Mouse (Mus musculus): ENCODE results near the gene C1s2.
"Not testable (repeated sequence)": the region's sequence is repeated elsewhere in the genome, so short reads cannot be mapped to it uniquely, and the experiment has no call there.

The C1s2 gene

DNA sequence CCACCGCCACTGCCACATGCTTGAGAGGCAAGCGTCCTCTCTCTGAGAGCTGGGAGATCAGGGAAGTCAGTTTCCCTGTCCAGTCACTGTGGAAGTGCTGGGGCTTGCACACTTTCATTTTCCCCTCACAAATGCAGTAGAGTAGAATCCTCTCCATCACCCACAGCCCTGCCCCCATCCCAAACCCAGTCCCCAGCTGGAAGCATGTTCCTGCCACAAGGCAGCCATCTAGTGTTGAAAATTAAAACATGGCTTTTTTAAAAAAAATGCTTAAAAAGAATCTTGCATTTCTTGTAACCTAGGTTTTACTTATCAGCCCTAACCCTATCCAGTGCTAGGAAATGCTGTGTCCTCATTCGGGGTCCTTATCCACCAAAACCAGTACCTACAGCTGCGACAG lies 4.2 kb upstream of the C1s2 start:
- DNase-seq (ENCODE audit: low spot score in 2 of 2): no peak

DNA sequence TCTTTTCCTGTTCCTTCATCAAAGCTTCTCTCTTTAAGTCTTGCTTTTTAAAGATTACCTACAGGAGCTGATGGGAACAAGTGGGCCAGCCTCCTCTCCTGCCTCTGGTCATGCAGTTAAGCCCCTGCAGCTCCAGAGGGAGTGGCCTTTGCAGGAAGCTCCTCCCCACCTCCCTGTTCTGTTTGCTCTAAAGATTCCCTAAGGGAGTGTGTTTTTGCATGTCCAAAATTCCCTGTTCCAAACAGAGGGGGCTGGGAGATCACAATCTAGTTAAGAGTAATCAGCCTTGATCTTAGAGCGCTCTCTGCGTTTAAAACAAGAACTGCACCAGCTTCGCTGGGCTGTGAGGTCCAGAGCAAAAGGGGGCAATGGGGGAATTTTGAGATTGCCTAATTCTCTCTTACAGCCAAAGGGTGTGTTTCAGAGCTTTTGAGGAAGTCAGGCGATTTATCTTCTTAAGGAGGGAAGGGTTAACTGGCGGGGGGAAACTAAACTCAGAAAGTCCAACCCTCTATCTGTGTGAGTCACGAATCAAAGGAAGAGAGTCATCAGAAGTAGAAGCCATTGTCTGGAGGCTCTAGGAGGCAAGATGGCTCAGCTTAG lies 1.1 kb upstream of the C1s2 start:
- not testable (repeated sequence) for DNase-seq (ENCODE audit: low spot score in 2 of 2)

DNA sequence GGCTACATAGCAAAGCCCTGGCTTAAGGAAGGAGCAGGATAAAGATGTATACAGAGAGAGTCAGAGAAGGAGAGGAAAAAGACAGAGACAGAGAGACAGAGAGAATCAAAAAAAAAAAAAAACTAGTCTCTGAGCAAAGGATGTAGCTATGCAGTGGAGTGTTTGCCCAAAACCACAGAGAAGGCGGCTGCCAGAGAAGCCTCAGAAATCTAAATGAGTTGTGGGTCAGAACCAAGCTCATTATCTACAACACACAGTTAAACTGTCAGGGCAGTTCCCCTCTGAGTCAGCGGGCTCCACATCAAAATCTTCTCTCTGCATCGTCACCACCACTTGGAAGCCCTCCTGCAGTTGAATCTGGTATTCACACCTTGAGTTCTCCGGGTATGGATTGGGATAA lies 5.1 kb downstream of the C1s2 start:
- DNase-seq (ENCODE audit: low spot score in 2 of 2): no peak

- not testable (repeated sequence) for DNase-seq (ENCODE audit: low spot score in 2 of 2)
Observed at GRCm38 (mm10) chr6:124626184-124626583, 9.7 kb downstream of the C1s2 start.

DNA sequence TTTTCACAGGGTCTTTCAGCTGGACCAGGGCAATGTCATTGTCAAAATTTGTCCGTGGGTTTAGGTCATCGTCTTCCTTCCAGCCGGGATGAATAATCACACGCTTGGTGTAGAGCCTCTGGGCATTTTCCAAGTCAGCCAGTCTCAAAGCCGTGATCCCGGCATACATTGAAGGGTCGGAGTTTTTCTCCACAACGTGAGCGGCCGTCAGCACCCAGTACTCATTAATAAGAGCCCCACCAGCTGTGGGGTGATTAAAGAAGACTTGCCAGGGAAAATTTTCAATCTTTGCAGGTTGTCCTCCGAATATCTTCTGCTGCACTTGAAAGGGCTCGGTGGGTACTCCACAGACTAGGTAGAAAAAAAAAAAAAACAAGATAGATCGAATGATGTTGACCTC lies 10.3 kb downstream of the C1s2 start:
- DNase-seq (ENCODE audit: low spot score in 2 of 2): no peak

DNA sequence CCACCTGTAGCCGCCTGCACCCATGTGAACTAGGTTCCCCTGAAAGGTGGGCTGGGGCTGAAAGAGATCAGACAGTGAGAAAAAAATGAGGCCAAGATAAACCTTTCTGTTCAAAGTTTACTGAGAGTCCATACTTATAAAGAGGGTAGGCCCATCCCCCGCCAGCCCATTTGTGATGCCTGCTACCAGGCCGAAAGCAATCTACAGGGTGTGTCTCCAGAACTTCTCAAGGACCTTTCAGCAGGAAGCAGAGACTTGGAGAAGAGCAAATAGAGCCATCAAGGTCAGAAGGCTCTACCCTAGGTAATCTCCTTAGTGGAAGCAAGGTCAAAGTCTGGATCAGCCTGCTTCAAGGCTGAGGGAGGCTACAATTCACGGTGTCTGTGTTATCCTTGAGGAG lies 33.9 kb downstream of the C1s2 start:
- no peak for DNase-seq (ENCODE audit: low spot score in 2 of 2)

GRCm38 (mm10) chr6:124593121-124593520 lies 42.8 kb downstream of the C1s2 start:
- DNase-seq (ENCODE audit: low spot score in 2 of 2): no peak

DNA sequence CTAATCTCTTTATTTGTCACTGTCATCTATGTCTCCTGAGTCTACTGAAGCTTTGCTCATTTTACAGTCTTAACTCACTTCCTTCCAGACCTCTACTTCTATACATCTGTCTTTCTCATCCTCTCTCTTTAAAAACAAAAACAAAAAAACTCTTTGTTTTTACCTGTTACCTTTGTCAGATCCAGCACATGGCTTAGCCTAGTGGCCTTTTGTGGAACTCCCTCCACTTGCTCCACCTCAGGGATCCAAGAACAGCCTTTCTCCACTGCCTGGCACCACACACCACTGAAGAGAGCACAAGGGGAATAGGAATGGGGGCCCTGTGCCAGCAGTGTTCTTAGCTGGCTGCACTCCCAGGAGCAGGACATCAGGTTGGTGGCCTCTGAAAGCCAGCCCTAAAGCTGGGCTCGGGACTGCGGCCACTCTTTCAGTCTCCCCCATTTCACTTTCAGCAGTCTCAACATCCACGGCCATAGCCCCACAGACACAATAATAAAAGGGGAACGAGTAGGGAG lies 43.6 kb downstream of the C1s2 start:
- DNase-seq (ENCODE audit: low spot score in 2 of 2): no peak

- DNase-seq (ENCODE audit: low spot score in 2 of 2): no peak
Observed at GRCm38 (mm10) chr6:124588771-124589170, 47.1 kb downstream of the C1s2 start.

DNA sequence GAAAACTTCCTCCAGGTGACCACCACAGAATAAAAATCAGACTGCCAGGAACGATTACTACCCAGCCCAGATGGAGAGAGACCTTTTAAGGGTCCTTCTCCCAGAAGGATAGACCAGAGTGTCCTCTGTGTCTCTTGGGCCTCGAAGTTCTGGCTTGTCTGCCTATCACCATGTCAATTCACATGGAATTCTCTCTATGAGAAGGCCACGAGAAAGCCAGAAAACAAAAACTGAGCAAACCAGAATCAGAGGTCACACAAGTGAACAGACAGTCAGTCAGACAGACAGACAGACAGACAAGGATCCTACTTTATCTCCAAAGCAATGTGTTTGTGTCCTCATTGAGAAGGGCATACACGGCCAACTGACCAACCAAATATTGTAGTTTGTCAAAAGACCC lies 49.6 kb downstream of the C1s2 start:
- DNase-seq (ENCODE audit: low spot score in 2 of 2): no peak

- no peak for DNase-seq (ENCODE audit: low spot score in 2 of 2)
Observed at GRCm38 (mm10) chr6:124585761-124586160, 50.1 kb downstream of the C1s2 start.

DNA sequence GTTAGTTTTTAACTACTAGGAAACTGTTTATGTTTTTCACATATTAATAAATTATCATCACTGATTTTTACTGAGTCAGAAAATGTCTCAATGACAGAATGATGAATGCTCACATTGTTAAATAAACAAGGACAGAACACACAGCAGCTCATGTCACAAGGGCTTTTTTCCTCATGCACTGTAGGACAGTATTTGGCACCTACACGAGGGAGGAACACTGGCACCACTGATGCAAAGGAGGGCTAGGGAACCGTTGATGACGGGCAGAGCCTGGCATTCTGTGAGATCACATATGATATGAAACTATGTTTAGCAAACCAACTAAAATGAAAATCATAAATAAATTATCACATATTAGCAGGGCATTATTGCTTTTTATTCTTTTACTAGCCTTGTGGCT lies 51.0 kb downstream of the C1s2 start:
- DNase-seq (ENCODE audit: low spot score in 2 of 2): peak in 1 of 2 experiments; percentile 7

GRCm38 (mm10) chr6:124582231-124582630 lies 53.7 kb downstream of the C1s2 start:
- DNase-seq (ENCODE audit: low spot score in 2 of 2): no peak

- not testable (repeated sequence) for DNase-seq (ENCODE audit: low spot score in 2 of 2)
Observed at GRCm38 (mm10) chr6:124580155-124580554, 55.7 kb downstream of the C1s2 start.

DNA sequence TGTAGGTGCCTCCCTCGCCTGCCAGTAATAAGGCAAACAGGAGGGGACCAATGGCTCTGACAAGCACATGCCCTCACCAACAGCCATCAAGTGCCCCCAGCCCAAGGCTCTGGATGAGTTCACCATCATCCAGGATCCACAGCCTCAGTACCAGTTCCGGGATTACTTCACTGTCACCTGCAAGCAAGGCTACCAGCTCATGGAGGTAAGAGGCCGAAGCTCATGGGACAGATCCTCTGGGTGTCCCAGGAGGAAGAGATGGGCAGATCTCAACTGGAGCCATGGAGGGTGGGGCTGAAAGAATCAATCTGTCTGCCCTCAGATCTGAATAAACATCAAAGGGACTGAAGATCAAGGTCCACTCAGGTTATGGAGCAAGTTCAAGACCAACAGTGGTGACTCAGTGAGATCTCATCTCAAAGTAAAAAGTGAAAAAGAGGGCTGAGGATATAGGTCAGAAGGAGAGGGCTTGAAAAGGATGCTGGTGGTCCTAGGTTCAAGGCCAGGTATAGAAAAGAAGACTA lies 60.7 kb downstream of the C1s2 start:
- not testable (repeated sequence) for DNase-seq (ENCODE audit: low spot score in 2 of 2)

All from left cerebral cortex, adult 9 months (tissue).